In genomic region chr3:94984312-94984711, GRCm38 (mm10) we compare ENCODE assay signal across 25 mouse cellular contexts. TPM values are rescaled to one million over a fixed set of nuclear protein-coding genes. Genes with fewer than 3 reads are reported as not detected.
DNase-seq lines count a peak whose midpoint lies in the region; ATAC-seq and TF ChIP-seq lines count a peak whose summit lies in the region.
"Had no signal": no experiment of that assay in that cellular context is flagged by ENCODE, and none has a peak within 500 bp of the region (broad histone marks: within the 10 kb centered on the region; RNA-seq: fewer than 3 reads in every experiment).

No protein-coding gene starts in this region.

- H3K9me3 ChIP-seq in lung, postnatal 0 days (ENCODE audit: low read length): no peaks in the 10 kb centered on the region
- H3K9me3 ChIP-seq: embryonic facial prominence, embryonic 13.5 days; heart, embryonic 12.5 days; hindbrain, embryonic 13.5 days; kidney, embryonic 15.5 days; liver, embryonic 12.5 days; midbrain, embryonic 15.5 days had no signal

- TF ChIP-seq CTCF in gastrocnemius, adult 2 months (IDR thresholded peaks at IDR 0.05): no peak
- no peak for TF ChIP-seq CTCF in lung, postnatal 0 days (IDR thresholded peaks at IDR 0.05)

- no peaks in the 10 kb centered on the region for H3K27me3 ChIP-seq in lung, postnatal 0 days (replicated peaks; ENCODE audit: insufficient read depth, low read length)
- H3K27me3 ChIP-seq: embryonic facial prominence, embryonic 13.5 days; heart, embryonic 12.5 days; hindbrain, embryonic 13.5 days; kidney, embryonic 15.5 days; liver, embryonic 12.5 days; midbrain, embryonic 15.5 days had no signal

- H3K36me3 ChIP-seq in lung, postnatal 0 days (ENCODE audit: insufficient read depth, low read length): peaks cover 9% of the 10 kb centered on the region; the same call in 1 of the 2 replicates

- H3K9ac ChIP-seq in lung, postnatal 0 days (replicated peaks; ENCODE audit: low read depth): no peak overlapping the region
- H3K9ac ChIP-seq: embryonic facial prominence, embryonic 13.5 days; heart, embryonic 12.5 days; hindbrain, embryonic 13.5 days; kidney, embryonic 15.5 days; liver, embryonic 12.5 days; liver, postnatal 0 days; midbrain, embryonic 15.5 days had no signal

- ATAC-seq in lung, postnatal 0 days: peak; percentile 72
- ATAC-seq: forebrain, embryonic 16.5 days; intestine, postnatal 0 days; liver, embryonic 12.5 days; liver, postnatal 0 days; midbrain, embryonic 15.5 days had no signal

- peaks cover 11% of the 10 kb centered on the region; the same call in 1 of the 2 replicates for H3K4me1 ChIP-seq in lung, postnatal 0 days (ENCODE audit: insufficient read depth, low read depth, low read length)

- H3K27ac ChIP-seq in gastrocnemius, adult 2 months: peak overlapping the region; percentile 10; the same call in 1 of the 2 replicates
- no peak overlapping the region for H3K27ac ChIP-seq in lung, postnatal 0 days (ENCODE audit: low read length)
- H3K27ac ChIP-seq: embryonic facial prominence, embryonic 13.5 days; hindbrain, embryonic 13.5 days; kidney, embryonic 15.5 days; liver, embryonic 12.5 days; midbrain, embryonic 15.5 days had no signal

- H3K4me3 ChIP-seq in gastrocnemius, adult 2 months: no peak overlapping the region
- no peak overlapping the region for H3K4me3 ChIP-seq in lung, postnatal 0 days (ENCODE audit: low read depth, low read length)
- H3K4me3 ChIP-seq: embryonic facial prominence, embryonic 13.5 days; heart, embryonic 12.5 days; hindbrain, embryonic 13.5 days; kidney, embryonic 15.5 days; liver, embryonic 12.5 days; midbrain, embryonic 15.5 days had no signal

- no peak overlapping the region for H3K4me2 ChIP-seq in lung, postnatal 0 days (replicated peaks; ENCODE audit: low read depth, low read length)
- H3K4me2 ChIP-seq: embryonic facial prominence, embryonic 13.5 days; heart, embryonic 12.5 days; hindbrain, embryonic 13.5 days; kidney, embryonic 15.5 days; liver, embryonic 12.5 days; midbrain, embryonic 15.5 days had no signal

- DNase-seq in gastrocnemius, adult 2 months: no peak
- DNase-seq in gastrocnemius, postnatal 10 days: no peak
- DNase-seq in fat pad, adult 2 months (ENCODE audit: extremely low read depth, low read depth, low spot score): peak; percentile 70
- DNase-seq in lung, postnatal 0 days (ENCODE audit: low spot score): peak; percentile 40
- DNase-seq in lung, postnatal 4 days: peak; percentile 28 to 38
- DNase-seq in c-Kit-positive CD71-positive TER-119-positive erythroid progenitor cells, embryonic 14.5 days (ENCODE audit: low spot score): no peak
- no peak for DNase-seq in embryo, embryonic 10.5 days (ENCODE audit: low spot score)
- DNase-seq in embryo, embryonic 11 days: no peak
- DNase-seq: adrenal gland, adult 2 months; adrenal gland, postnatal 36 days; cerebellum, adult 8-10 months; cerebellum, postnatal 25 days; heart, postnatal 4 days; kidney, postnatal 25 days; left cerebral cortex, postnatal 4 days; liver, postnatal 0 days; thymus, postnatal 4 days had no signal

- WGBS in lung, postnatal 0 days: 78% methylated on average over 11 of the region's 11 CpGs

- no peak for TF ChIP-seq EP300 in lung, postnatal 0 days (IDR thresholded peaks at IDR 0.05)

- intact Hi-C loops in gastrocnemius, adult 2 months (cut with DNase I): no loop called here

RNA-seq across cellular contexts. Expression of gene Pi4kb, which starts 9.8 kb away (rescaled TPM):
- total RNA-seq in gastrocnemius, adult 2 months (2021): 10 to 100 TPM; 23.4 to 24.0 TPM
- total RNA-seq in gastrocnemius, postnatal 10 days (2021): 10 to 100 TPM; 31.0 to 32.7 TPM
- 13.6 and 15.6 TPM in 2 replicates for polyA plus RNA-seq in lung, postnatal 0 days (2015; fragmentation: Nextera tagmentation; extraction: Ambion mirVana)

RNA-seq across cellular contexts. Expression of gene Rfx5, which starts 30.4 kb away (rescaled TPM):
- total RNA-seq in gastrocnemius, adult 2 months (2021): 1 to 10 TPM; 4.7 to 5.2 TPM
- total RNA-seq in gastrocnemius, postnatal 10 days (2021): 10 to 100 TPM in 1 of 2 experiments, 1 to 10 TPM in 1; 7.6 to 11.5 TPM
- 3.3 and 3.5 TPM in 2 replicates for polyA plus RNA-seq in lung, postnatal 0 days (2015; fragmentation: Nextera tagmentation; extraction: Ambion mirVana)

RNA-seq across cellular contexts. Expression of gene Zfp687, which starts 30.9 kb away (rescaled TPM):
- total RNA-seq in gastrocnemius, adult 2 months (2021): 10 to 100 TPM; 10.9 to 11.5 TPM
- 10 to 100 TPM; 20.2 to 22.6 TPM for total RNA-seq in gastrocnemius, postnatal 10 days (2021)
- 9.9 and 10.1 TPM in 2 replicates for polyA plus RNA-seq in lung, postnatal 0 days (2015; fragmentation: Nextera tagmentation; extraction: Ambion mirVana)

RNA-seq across cellular contexts. Expression of gene Selenbp1, which starts 51.5 kb away (rescaled TPM):
- total RNA-seq in gastrocnemius, adult 2 months (2021): 10 to 100 TPM; 10.1 to 28.6 TPM
- 1 to 10 TPM; 8.3 to 8.6 TPM for total RNA-seq in gastrocnemius, postnatal 10 days (2021)
- 1,021 and 1,046 TPM in 2 replicates for polyA plus RNA-seq in lung, postnatal 0 days (2015; fragmentation: Nextera tagmentation; extraction: Ambion mirVana)

RNA-seq across cellular contexts. Expression of gene Psmd4, which starts 58.1 kb away (rescaled TPM):
- total RNA-seq in gastrocnemius, adult 2 months (2021): 100 to 1,000 TPM; 164 to 237 TPM
- total RNA-seq in gastrocnemius, postnatal 10 days (2021): 100 to 1,000 TPM; 167 to 176 TPM
- 170 and 185 TPM in 2 replicates for polyA plus RNA-seq in lung, postnatal 0 days (2015; fragmentation: Nextera tagmentation; extraction: Ambion mirVana)

Comparison
In these comparisons a context has a peak if more than half of its experiments do, and no peak if none do; other contexts are left out.
1. DNase-seq: peak in fat pad, adult 2 months (single experiment), lung, postnatal 0 days (single experiment) and lung, postnatal 4 days (2 of 2); none in gastrocnemius, adult 2 months (single experiment), gastrocnemius, postnatal 10 days (single experiment), c-Kit-positive CD71-positive TER-119-positive erythroid progenitor cells, embryonic 14.5 days (single experiment), embryo, embryonic 10.5 days (single experiment) and embryo, embryonic 11 days (single experiment).